Mouse (Mus musculus) heart, adult 9 months (tissue): ENCODE measurements at regions not wholly inside any gene's neighbourhood (a gene's known extent, or its start where the extent isn't known, plus 50 kb on each side); places are given as distances from the start of the nearest gene placed in this dataset.

Experiments
- DNase-seq, 2 experiments: peaks; one replicate each; pipeline ENCODE4 v3.0.0; 2022; ENCODE audit warnings: low spot score in 2 of 2

- DNase-seq, result peak in 1 of 2 experiments; percentile 16
These were observed 236.7 kb downstream of the Gm10260 start for GRCm38 (mm10) chr13:97523523-97524412.

- no peak for DNase-seq
These were observed 239.4 kb downstream of the Gm10260 start for GRCm38 (mm10) chr13:97520988-97521547.

GRCm38 (mm10) chr13:97516731-97517130 lies 243.7 kb downstream of the Gm10260 start:
- no peak for DNase-seq

- DNase-seq, result no peak
These were observed 245.9 kb downstream of the Gm10260 start for GRCm38 (mm10) chr13:97514421-97515066.

- no peak for DNase-seq
These were observed 247.9 kb downstream of the Gm10260 start for GRCm38 (mm10) chr13:97512521-97512920.

- DNase-seq, result peak in 1 of 2 experiments; percentile 21
These were observed 249.8 kb downstream of the Gm10260 start for GRCm38 (mm10) chr13:97510431-97511261.

- peak in 1 of 2 experiments; percentile 15 for DNase-seq
These were observed 255.5 kb downstream of the Gm10260 start for GRCm38 (mm10) chr13:97504949-97505348.

GRCm38 (mm10) chr13:97503955-97504739 lies 256.3 kb downstream of the Gm10260 start:
- no peak for DNase-seq

GRCm38 (mm10) chr13:97503391-97503790 lies 257.0 kb downstream of the Gm10260 start:
- no peak for DNase-seq

- DNase-seq, result no peak
These were observed 259.2 kb downstream of the Enc1 start for GRCm38 (mm10) chr13:97500155-97500554.

GRCm38 (mm10) chr13:97498981-97499380 lies 258.1 kb downstream of the Enc1 start:
- DNase-seq, result no peak

GRCm38 (mm10) chr13:97497928-97498327 lies 257.0 kb downstream of the Enc1 start:
- no peak for DNase-seq

- no peak for DNase-seq
These were observed 253.9 kb downstream of the Enc1 start for GRCm38 (mm10) chr13:97494770-97495169.

GRCm38 (mm10) chr13:97493836-97494235 lies 252.9 kb downstream of the Enc1 start:
- DNase-seq, result no peak

GRCm38 (mm10) chr13:97492958-97493735 lies 252.2 kb downstream of the Enc1 start:
- no peak for DNase-seq

- DNase-seq, result no peak
These were observed 251.3 kb downstream of the Enc1 start for GRCm38 (mm10) chr13:97491865-97492847.

GRCm38 (mm10) chr13:97490131-97490530 lies 249.2 kb downstream of the Enc1 start:
- DNase-seq, result no peak

GRCm38 (mm10) chr13:97489721-97490120 lies 248.8 kb downstream of the Enc1 start:
- no peak for DNase-seq

GRCm38 (mm10) chr13:97489029-97489428 lies 248.1 kb downstream of the Enc1 start:
- no peak for DNase-seq
